Mouse (Mus musculus) heart, embryonic 15.5 days (tissue): ENCODE data around the gene Kiss1. TPM values are rescaled to one million over a fixed set of nuclear protein-coding genes. Genes with fewer than 3 reads are reported as not detected.

ENCODE experiments used
- ATAC-seq: fragments of 200-750 bp; cut with Nextera tagmentation; replicated peaks from 2 replicates; pipeline ENCODE4 v1.8.0; 2017; ENCODE audit warnings: low read depth, moderate TSS enrichment; ENCODE audit not compliant: insufficient number of reproducible peaks, insufficient read depth, low FRiP score
- H3K27ac ChIP-seq: fragments of 300-500 bp; sonication (generic); 2 replicates; pipeline ENCODE4 v1.5.1; 2015; ENCODE audit warnings: mild to moderate bottlenecking, inconsistent platforms
- H3K27me3 ChIP-seq: fragments of 300-500 bp; sonication (generic); 2 replicates; pipeline ENCODE4 v1.6.1; 2015; ENCODE audit warnings: inconsistent platforms
- H3K36me3 ChIP-seq: fragments of 300-500 bp; sonication (generic); 2 replicates; pipeline ENCODE4 v1.6.1; 2015; ENCODE audit warnings: mild to moderate bottlenecking, inconsistent platforms
- H3K4me1 ChIP-seq: fragments of 300-500 bp; sonication (generic); replicated peaks from 2 replicates; pipeline ENCODE4 v1.6.1; 2015; ENCODE audit warnings: inconsistent platforms
- H3K4me2 ChIP-seq: fragments of 300-500 bp; sonication (generic); 2 replicates; pipeline ENCODE4 v1.6.1; 2015; ENCODE audit warnings: inconsistent platforms, mild to moderate bottlenecking, moderate library complexity
- H3K4me3 ChIP-seq: fragments of 300-500 bp; sonication (generic); 2 replicates; pipeline ENCODE4 v1.5.1; 2015; ENCODE audit warnings: mild to moderate bottlenecking, inconsistent platforms
- H3K9ac ChIP-seq: fragments of 300-500 bp; sonication (generic); 2 replicates; pipeline ENCODE4 v1.6.1; 2015; ENCODE audit warnings: mild to moderate bottlenecking, inconsistent platforms
- H3K9me3 ChIP-seq: fragments of 300-500 bp; sonication (generic); replicated peaks from 2 replicates; pipeline ENCODE4 v1.6.1; 2016; ENCODE audit warnings: inconsistent platforms
- WGBS: fragments of 180-500 bp; shearing (Covaris S2); methylation state at CpG from one replicate; pipeline ENCODE4 v1.1.7; 2015; ENCODE audit warnings: mixed read lengths; 5-methylcytosine and 5-hydroxymethylcytosine counted together
- polyA plus RNA-seq: library from polyadenylated mRNA; unstranded; fragments of >200 nt; fragmentation: Nextera tagmentation; extraction: Ambion mirVana; gene quantifications from 2 replicates; pipeline ENCODE4 v1.2.1, GENCODE M21; 2015

The Kiss1 gene
- polyA plus RNA-seq, 1 experiment from 2014 or later, result not detected

- no peak for ATAC-seq
- peaks cover 28% of the 10 kb centered on the region for H3K4me1 ChIP-seq
- no peaks in the 10 kb centered on the region for H3K27me3 ChIP-seq
- peaks cover 7% of the 10 kb centered on the region; the same call in 1 of the 2 replicates for H3K36me3 ChIP-seq
- H3K9me3 ChIP-seq, result no peaks in the 10 kb centered on the region
- H3K4me3 ChIP-seq, result no peak overlapping the region
- no peak overlapping the region for H3K9ac ChIP-seq
- no peak overlapping the region for H3K27ac ChIP-seq
- no peak overlapping the region for H3K4me2 ChIP-seq
Observed at GRCm38 (mm10) chr1:133292608-133293007, 29.1 kb upstream of the Kiss1 start.

- Histone ChIP-seq H3K9me3 (no peaks in the 10 kb centered on the region), H3K27me3 (no peaks in the 10 kb centered on the region), H3K4me1 (peaks cover 37% of the 10 kb centered on the region), H3K4me3 (no peak overlapping the region), H3K9ac (no peak overlapping the region), H3K36me3 (peaks cover 7% of the 10 kb centered on the region; the same call in 1 of the 2 replicates), H3K27ac (peak overlapping the region; percentile 55), H3K4me2 (no peak overlapping the region)
- ATAC-seq, result peak; percentile 75
- 49% methylated on average over 9 of the region's 9 CpGs for WGBS
Observed at GRCm38 (mm10) chr1:133296376-133296775, 25.3 kb upstream of the Kiss1 start.

- ATAC-seq, result no peak
- Histone ChIP-seq H3K36me3 (no peaks in the 10 kb centered on the region; the same call in 1 of the 2 replicates), H3K27ac (no peak overlapping the region), H3K4me3 (no peak overlapping the region), H3K9ac (no peak overlapping the region), H3K4me2 (no peak overlapping the region), H3K9me3 (no peaks in the 10 kb centered on the region), H3K4me1 (peaks cover 55% of the 10 kb centered on the region), H3K27me3 (no peaks in the 10 kb centered on the region)
- WGBS, result 66% methylated on average over 14 of the region's 14 CpGs
Observed at GRCm38 (mm10) chr1:133298816-133299215, 22.9 kb upstream of the Kiss1 start.

- no peak overlapping the region for H3K9ac ChIP-seq
- H3K4me1 ChIP-seq, result peaks cover 32% of the 10 kb centered on the region
- peak; percentile 70 for ATAC-seq
- 8% methylated on average over 3 of the region's 3 CpGs for WGBS
- H3K9me3 ChIP-seq, result no peaks in the 10 kb centered on the region
- H3K27ac ChIP-seq, result peak overlapping the region; percentile 83
- no peaks in the 10 kb centered on the region for H3K27me3 ChIP-seq
- no peak overlapping the region for H3K4me2 ChIP-seq
- H3K4me3 ChIP-seq, result no peak overlapping the region
- no peaks in the 10 kb centered on the region for H3K36me3 ChIP-seq
Observed at GRCm38 (mm10) chr1:133302540-133302939, 19.1 kb upstream of the Kiss1 start.

- Histone ChIP-seq H3K27me3 (0 out of 2 replicates have a peak, but pooled peaks cover 3% of the 10 kb centered on the region), H3K9me3 (no peaks in the 10 kb centered on the region), H3K4me3 (no peak overlapping the region), H3K9ac (no peak overlapping the region), H3K36me3 (no peaks in the 10 kb centered on the region), H3K4me2 (no peak overlapping the region), H3K4me1 (peaks cover 18% of the 10 kb centered on the region), H3K27ac (0 out of 2 replicates have a peak overlapping the region, but pooled peaks have one; percentile 31)
- no peak for ATAC-seq
- WGBS, result 9% methylated on average over 4 of the region's 4 CpGs
Observed at GRCm38 (mm10) chr1:133306842-133307241, 14.8 kb upstream of the Kiss1 start.

GRCm38 (mm10) chr1:133307318-133307717, 14.4 kb upstream of the Kiss1 start:
- peaks cover 17% of the 10 kb centered on the region for H3K4me1 ChIP-seq
- H3K9ac ChIP-seq, result no peak overlapping the region
- no peak overlapping the region for H3K4me2 ChIP-seq
- no peak overlapping the region for H3K4me3 ChIP-seq
- no peaks in the 10 kb centered on the region for H3K36me3 ChIP-seq
- H3K9me3 ChIP-seq, result no peaks in the 10 kb centered on the region
- 0 out of 2 replicates have a peak, but pooled peaks cover 3% of the 10 kb centered on the region for H3K27me3 ChIP-seq
- 9% methylated on average over 6 of the region's 6 CpGs for WGBS
- H3K27ac ChIP-seq, result no peak overlapping the region
- no peak for ATAC-seq

GRCm38 (mm10) chr1:133309652-133310267, 11.9 kb upstream of the Kiss1 start, which contains the start of gene Golt1a:
Golt1a (plus strand) TSS chr1:133309800.
- Histone ChIP-seq H3K4me1 (peaks cover 8% of the 10 kb centered on the region), H3K36me3 (no peaks in the 10 kb centered on the region), H3K9me3 (no peaks in the 10 kb centered on the region), H3K27me3 (0 out of 2 replicates have a peak, but pooled peaks cover 3% of the 10 kb centered on the region), H3K27ac (no peak within 1 kb of the TSS), H3K9ac (no peak within 1 kb of the TSS), H3K4me3 (no peak within 1 kb of the TSS), H3K4me2 (no peak within 1 kb of the TSS)
- 68% methylated on average over 14 of the region's 14 CpGs for WGBS
- no peak; the same call in 1 of the 2 replicates for ATAC-seq

- H3K4me2 ChIP-seq, result no peak overlapping the region
- 0 out of 2 replicates have a peak, but pooled peaks cover 3% of the 10 kb centered on the region for H3K27me3 ChIP-seq
Observed at GRCm38 (mm10) chr1:133311240-133311639, 10.4 kb upstream of the Kiss1 start.

GRCm38 (mm10) chr1:133311946-133312345, 9.7 kb upstream of the Kiss1 start:
- H3K4me1 ChIP-seq, result peaks cover 6% of the 10 kb centered on the region
- no peak overlapping the region for H3K4me3 ChIP-seq
- H3K27me3 ChIP-seq, result 0 out of 2 replicates have a peak, but pooled peaks cover 3% of the 10 kb centered on the region
- 14% methylated on average over 10 of the region's 10 CpGs for WGBS
- no peaks in the 10 kb centered on the region for H3K9me3 ChIP-seq
- H3K4me2 ChIP-seq, result no peak overlapping the region
- no peaks in the 10 kb centered on the region for H3K36me3 ChIP-seq
- no peak for ATAC-seq
- H3K27ac ChIP-seq, result no peak overlapping the region
- no peak overlapping the region for H3K9ac ChIP-seq

More at GRCm38 (mm10) chr1:133311240-133311639, 10.4 kb upstream of the Kiss1 start:
- H3K27ac ChIP-seq, result no peak overlapping the region
- no peaks in the 10 kb centered on the region for H3K36me3 ChIP-seq
- no peaks in the 10 kb centered on the region for H3K9me3 ChIP-seq
- H3K9ac ChIP-seq, result no peak overlapping the region
- no peak overlapping the region for H3K4me3 ChIP-seq
- peaks cover 8% of the 10 kb centered on the region for H3K4me1 ChIP-seq
- WGBS, result 59% methylated on average over 4 of the region's 4 CpGs
- ATAC-seq, result no peak

GRCm38 (mm10) chr1:133314364-133314763, 7.3 kb upstream of the Kiss1 start:
- ATAC-seq, result no peak
- no peak overlapping the region for H3K4me3 ChIP-seq
- H3K27ac ChIP-seq, result no peak overlapping the region
- no peak overlapping the region for H3K4me2 ChIP-seq
- peaks cover 3% of the 10 kb centered on the region for H3K4me1 ChIP-seq
- WGBS, result 23% methylated on average over 8 of the region's 8 CpGs
- H3K9ac ChIP-seq, result no peak overlapping the region
- no peaks in the 10 kb centered on the region for H3K36me3 ChIP-seq
- 0 out of 2 replicates have a peak, but pooled peaks cover 3% of the 10 kb centered on the region for H3K27me3 ChIP-seq
- H3K9me3 ChIP-seq, result 0 out of 2 replicates have a peak, but pooled peaks cover 3% of the 10 kb centered on the region

GRCm38 (mm10) chr1:133315775-133316174, 5.9 kb upstream of the Kiss1 start:
- H3K4me2 ChIP-seq, result no peak overlapping the region
- 69% methylated on average over 6 of the region's 6 CpGs for WGBS
- no peak overlapping the region for H3K9ac ChIP-seq
- 0 out of 2 replicates have a peak, but pooled peaks cover 3% of the 10 kb centered on the region for H3K9me3 ChIP-seq
- H3K27ac ChIP-seq, result no peak overlapping the region
- no peak for ATAC-seq
- no peak overlapping the region for H3K4me3 ChIP-seq
- no peaks in the 10 kb centered on the region for H3K36me3 ChIP-seq
- H3K27me3 ChIP-seq, result no peaks in the 10 kb centered on the region
- H3K4me1 ChIP-seq, result peaks cover 3% of the 10 kb centered on the region

GRCm38 (mm10) chr1:133316577-133316976, 5.1 kb upstream of the Kiss1 start:
- H3K27me3 ChIP-seq, result no peaks in the 10 kb centered on the region
- no peak for ATAC-seq
- 80% methylated on average over 4 of the region's 4 CpGs for WGBS
- H3K4me3 ChIP-seq, result no peak overlapping the region
- H3K9me3 ChIP-seq, result 0 out of 2 replicates have a peak, but pooled peaks cover 3% of the 10 kb centered on the region
- no peaks in the 10 kb centered on the region for H3K36me3 ChIP-seq
- no peak overlapping the region for H3K9ac ChIP-seq
- H3K4me1 ChIP-seq, result peaks cover 3% of the 10 kb centered on the region
- H3K27ac ChIP-seq, result no peak overlapping the region
- H3K4me2 ChIP-seq, result no peak overlapping the region
